Mouse (Mus musculus) heart, adult 18-20 months (tissue): ENCODE measurements at regions not wholly inside any gene's neighbourhood (a gene's known extent, or its start where the extent isn't known, plus 50 kb on each side); places are given as distances from the start of the nearest gene placed in this dataset.

Experiments
- DNase-seq, 2 experiments: peaks; one replicate each; pipeline ENCODE4 v3.0.0; 2021 to 2022; ENCODE audit warnings: mixed read lengths in 1 of 2

DNA sequence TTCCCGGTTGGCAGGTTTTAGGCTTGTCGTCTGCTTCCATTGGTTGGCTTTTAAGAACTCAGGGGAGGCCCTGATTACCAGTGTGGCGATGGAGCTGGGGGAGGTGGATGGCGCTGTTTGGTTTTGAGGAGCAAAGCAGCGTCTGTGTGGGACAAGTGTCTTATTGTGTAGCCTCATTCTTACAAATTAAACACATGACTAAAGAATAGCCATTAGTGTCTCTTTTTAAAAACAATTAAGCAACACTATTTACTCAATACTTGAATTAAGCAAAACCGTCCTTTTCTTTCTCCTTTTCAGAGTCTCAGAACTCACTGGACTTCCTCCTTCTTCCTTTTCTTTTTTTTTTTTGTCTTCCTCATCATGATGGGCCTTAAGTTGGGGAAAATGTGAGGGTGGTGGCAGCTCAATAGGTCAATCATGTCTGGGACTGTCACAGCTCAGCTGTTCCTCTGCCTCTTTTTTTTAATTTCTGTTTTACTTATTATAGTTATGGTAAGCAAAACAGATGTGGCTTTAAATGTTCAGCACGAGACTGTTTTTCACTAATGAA is 89.1 kb downstream of the Kcnrg start:
- DNase-seq = no peak

DNA sequence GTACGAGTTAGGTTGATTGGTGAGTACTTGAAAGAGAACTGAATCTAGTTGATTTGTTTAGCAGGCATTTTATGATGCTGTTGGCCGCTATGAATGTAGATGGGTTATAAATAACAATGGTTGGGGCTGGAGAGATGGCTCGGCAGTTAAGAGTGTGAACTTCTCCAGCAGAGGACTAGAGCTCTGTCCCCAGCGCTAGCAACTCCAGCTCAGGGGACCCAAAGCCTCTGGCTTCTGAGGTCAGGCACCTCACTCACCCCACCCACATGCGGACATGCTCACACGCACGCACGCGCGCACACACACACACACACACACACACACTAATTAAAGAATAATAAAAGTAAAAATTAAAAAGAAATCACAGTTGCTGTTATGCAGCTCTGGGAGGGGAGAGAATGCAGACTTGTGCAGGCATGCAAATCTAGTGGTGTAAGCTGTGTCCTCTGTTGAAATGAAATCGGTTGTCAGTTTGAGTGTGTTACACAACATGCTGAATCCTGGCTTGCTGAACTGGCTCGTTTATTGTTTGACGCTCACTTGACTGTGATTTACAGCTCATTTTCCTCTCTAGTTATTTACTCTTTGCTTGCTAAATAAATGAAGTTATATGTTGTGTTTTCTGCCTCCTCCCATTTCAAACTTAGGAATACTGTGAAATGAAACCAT is 89.8 kb downstream of the Kcnrg start:
- DNase-seq = no peak

DNA sequence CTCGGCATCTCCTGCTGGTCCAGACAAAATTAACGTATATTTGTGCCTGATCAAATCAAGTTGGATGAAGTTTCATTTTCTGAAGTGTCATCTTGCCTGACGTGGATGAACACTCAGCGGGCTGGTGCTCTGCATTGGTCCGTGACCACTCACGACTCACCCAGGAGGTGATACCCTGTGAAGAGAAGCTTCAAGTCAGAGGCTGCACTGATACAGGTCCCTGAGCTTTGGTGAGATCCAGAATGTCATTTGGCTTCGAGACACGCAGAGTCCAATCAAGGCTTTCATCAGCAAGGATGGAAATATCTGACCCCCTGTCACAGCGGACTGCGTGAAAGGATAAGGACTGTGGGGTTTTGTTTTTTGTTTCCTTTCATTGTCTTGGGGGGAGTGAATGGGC is 90.4 kb downstream of the Kcnrg start:
- DNase-seq = no peak

GRCm38 (mm10) chr14:61698358-61699055 is 91.2 kb downstream of the Kcnrg start:
- DNase-seq = no peak

GRCm38 (mm10) chr14:61699638-61700037 is 92.4 kb downstream of the Kcnrg start:
- no peak for DNase-seq

DNA sequence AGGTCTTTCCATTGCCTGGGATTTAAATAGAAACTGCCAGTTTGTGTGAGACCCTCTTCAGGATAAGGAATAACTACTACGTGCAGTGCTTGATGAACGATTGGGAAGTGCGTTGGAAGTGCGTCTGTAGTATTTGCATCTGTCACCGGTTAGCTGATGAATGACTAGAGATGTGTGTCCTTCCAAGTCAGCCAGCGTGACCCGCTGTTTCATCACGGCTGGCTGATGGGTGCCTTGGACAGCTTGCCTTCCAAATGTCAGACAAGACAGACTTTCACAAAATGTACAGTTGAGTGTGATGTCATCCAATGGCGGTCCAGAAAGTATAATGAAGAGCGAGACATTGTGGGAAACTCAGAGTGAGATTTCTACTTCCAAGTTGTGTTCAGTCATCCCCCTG is 93.9 kb downstream of the Kcnrg start:
- DNase-seq = no peak

- DNase-seq = no peak
Observed at GRCm38 (mm10) chr14:61703916-61704315, 96.7 kb downstream of the Kcnrg start.

GRCm38 (mm10) chr14:61706984-61707383 is 99.7 kb downstream of the Kcnrg start:
- no peak for DNase-seq

GRCm38 (mm10) chr14:61708331-61708730 is 101.1 kb downstream of the Kcnrg start:
- no peak for DNase-seq

- no peak for DNase-seq
Observed at GRCm38 (mm10) chr14:61715746-61716145, 108.5 kb downstream of the Kcnrg start.

DNA sequence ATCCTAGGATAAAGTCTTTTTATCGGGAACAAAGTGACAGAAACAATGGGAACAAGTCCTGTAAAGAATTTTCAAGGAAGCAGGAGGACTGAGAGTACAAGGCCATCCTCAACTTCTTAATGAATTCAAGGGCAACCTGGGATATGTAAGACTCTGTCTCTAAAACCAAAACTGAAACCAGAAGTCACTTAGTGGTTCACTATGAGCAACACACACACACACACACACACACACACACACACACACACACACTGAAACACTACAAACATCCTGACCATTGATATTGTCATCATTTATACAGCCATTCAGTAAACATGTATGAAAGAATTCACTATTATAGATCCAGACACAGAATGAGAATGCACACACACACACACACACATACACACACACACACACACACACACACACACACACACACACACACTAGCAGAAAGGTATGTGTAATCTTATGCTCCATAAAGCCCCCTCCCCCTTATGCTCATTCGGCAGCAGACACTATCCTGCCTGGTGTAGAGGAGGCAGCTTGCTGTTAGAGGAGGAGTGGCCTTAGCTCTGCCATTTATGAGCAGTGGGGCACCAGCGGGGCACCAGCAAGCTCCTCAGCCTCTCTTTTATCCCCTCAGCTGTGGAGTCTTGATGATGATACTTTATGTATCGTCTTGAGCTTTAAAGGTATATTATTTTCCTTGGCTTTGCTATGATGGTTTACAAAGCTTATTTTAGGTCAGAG is 111.3 kb downstream of the Kcnrg start:
- no peak for DNase-seq

DNA sequence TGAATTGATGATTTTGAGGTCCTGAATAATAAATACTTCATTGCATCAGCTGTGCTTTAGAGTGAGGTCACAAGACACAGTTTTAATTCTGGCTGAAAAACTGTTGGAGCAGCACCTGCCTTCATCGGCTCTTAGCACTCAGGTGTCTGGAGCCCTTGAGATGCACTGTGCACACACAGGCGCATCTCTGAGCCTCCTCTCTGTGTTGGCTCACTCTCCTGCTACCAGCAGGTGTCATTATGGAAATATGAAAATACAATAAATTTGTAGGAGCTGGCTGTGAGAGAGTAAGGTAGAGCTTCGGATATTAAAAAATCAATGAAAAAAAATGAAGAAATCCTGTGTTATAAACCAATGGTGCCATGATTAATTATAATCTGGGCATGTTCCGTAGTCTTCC is 114.0 kb downstream of the Kcnrg start:
- DNase-seq = no peak

DNA sequence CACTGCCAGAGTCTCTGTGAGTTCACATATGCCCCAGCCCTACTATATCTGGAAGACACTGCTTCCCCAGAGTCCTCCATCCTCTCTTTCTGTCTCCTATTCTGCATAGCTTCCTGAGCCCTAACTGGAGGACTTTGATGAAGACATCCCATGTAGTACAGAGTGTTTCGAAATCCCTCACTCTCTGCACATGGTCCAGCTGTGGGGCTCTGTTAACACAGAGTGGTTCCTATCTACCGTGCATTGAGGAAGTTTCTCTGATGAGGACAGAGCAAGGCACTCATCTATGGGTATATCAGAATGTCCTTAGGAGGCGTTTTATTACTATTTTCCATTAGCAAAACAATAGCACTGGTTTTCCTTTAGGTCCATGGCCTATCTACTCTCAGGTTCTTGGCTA is 117.7 kb downstream of the Kcnrg start:
- no peak for DNase-seq

DNA sequence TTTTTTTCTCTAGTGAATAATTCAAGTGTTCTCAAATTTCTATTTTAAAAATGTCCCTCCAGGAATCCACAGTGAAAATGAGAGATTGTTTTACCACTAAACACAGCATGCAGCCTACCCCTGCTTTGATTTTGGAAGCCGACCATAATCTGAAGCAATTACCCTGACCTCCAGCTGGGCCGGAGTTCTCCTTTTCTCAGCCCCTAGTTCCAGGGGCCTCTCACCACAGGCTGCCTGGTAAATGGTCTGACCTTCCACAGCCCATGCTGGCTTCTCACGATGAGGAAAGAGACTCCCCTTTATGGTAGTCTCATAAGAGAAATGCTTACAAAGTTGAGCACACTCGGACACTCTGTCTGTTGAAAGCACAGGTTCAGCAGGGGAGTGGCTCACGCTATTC is 121.3 kb downstream of the Kcnrg start:
- no peak for DNase-seq

DNA sequence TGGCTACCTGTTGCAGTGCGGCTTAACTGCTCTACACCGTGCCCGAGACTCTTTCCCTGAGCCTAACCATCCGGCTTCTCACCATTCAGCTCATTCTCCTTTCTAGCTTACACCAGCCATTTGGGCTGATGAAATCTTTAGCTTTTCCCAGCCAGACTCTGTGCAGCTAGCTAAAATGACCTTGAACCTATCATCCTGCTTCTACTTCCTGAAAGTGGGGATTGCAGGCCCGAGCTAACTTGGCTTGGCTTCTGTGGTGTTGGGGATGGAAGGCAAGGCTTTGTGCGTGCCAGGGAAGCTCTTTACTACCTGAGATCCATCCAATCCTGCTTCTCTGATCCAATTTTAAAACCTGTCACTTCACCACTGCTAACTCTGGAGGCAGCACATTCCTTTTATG is 128.3 kb downstream of the Kcnrg start:
- DNase-seq = no peak

DNA sequence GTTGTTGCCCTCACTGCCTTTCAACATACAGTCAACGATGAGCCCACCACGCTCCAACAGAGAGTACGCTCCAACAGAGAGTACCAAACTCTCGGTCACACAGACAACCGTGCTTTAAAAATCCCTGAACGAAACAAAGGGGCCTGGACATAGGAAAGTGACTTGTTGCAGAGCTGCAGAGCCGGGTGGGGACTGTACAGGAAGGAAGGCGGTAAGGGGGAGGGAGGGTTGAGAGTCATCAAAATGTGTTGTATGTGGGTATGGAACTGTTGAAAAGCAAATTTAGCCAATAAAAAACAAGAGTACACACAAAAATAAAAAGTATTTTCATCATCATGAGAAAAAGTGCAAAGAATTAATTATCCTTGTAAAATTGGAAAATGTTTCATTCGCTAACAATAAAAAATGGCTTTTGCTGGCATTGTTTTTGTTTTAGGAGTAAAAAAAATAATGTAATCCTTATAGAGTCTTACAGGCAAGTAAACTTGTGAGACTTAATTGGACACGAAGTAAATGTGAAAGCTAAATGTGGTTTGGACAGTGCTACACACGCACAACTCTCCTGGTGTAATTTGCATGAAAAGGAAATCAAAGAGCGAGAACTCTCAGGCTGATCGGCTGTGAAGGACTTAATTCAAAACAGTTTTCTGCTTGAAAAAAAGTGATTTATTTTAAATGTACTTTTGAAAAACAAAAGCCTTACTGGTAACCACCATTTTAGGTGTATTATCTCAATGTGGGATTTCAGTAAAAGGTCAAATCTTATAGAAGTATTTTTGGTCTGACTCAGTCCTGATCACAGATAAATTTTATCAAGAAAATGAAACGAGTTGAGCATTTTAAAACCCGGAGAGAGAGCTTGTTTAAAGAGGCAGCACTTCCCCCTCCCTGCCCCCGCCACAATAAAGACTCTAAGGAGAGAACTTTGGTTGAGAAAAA is 129.4 kb downstream of the Kcnrg start:
- DNase-seq = peak; percentile 39 to 61

GRCm38 (mm10) chr14:61737504-61738040 is 130.3 kb downstream of the Kcnrg start:
- DNase-seq = peak; percentile 18 to 37

- DNase-seq = no peak
Observed at GRCm38 (mm10) chr14:61739453-61739852, 132.2 kb downstream of the Kcnrg start.

DNA sequence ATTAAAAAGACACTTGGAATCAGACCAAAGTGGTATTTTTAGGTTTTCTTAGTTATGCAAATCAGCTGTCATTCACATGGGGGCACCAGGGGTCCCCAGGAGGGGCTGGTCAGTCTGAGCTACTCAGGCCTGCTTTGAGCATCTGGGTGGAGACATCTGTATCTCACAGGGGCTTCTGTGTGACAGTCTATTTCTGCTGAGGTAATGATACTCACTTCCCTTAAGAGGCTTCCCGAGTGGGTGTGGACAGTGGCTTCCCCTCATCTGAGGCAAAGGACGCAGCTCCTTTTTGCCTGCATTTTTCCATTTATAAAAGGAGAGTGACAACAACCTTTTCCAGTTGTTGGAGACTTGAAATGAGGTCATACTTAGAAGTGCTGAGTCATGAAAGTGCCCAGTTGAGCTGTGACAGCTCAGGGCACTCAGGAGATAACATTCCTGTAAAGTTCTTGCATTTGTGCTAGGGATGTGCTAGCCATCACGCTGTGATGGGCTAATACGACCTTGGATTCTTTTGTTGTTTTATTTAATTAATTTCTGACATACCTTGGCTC is 136.7 kb downstream of the Kcnrg start:
- peak; percentile 22 to 25 for DNase-seq

GRCm38 (mm10) chr14:61753421-61753820 is 146.2 kb downstream of the Kcnrg start:
- no peak for DNase-seq

DNA sequence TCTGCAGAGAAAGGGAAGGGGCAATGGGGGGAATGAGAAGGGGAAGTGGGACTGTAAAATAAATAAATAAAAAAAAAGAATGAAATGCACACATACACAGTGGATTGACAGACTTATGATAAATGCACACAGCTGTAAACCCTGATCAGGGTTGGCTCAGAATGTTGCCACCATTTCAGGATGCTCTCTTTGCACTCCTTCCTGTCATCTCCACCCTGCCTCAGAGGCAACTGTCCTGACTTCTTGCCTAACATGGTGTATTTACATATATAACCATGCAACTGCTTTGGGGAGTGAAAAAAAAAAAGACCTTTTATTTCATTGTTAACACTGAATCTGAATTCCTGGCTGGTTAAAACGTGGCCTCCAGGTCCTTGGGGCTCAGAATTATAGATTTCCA is 149.4 kb downstream of the Kcnrg start:
- DNase-seq = no peak
